Mouse (Mus musculus) midbrain, embryonic 16.5 days (tissue): Measurements from ENCODE around the gene L3hypdh. TPM values are rescaled to one million over a fixed set of nuclear protein-coding genes. Genes with fewer than 3 reads are reported as not detected.

Experiments
- microRNA-seq: library from miRNA; unstranded; fragments of <30 nt; microRNA quantifications from one replicate; pipeline ENCODE4, GENCODE M21; 2017
- polyA plus RNA-seq: library from polyadenylated mRNA; unstranded; fragments of >200 nt; fragmentation: Nextera tagmentation; extraction: Ambion mirVana; gene quantifications from 2 replicates; pipeline ENCODE4 v1.2.1, GENCODE M21; 2015

The L3hypdh gene
- polyA plus RNA-seq, 1 experiment from 2014 or later, result 10.9 TPM

Small RNA genes lying within 50 kb of the gene (microRNA-seq; reads per million reads assigned to microRNA genes)
- gene Gm24466, result not detected

Other genes starting within 250 kb of the L3hypdh start
- gene Gpr135, start 14.3 kb downstream of the L3hypdh start, polyA plus RNA-seq, result 8.3 and 9.1 TPM in 2 replicates
- gene Jkamp, start 150 bp upstream of the L3hypdh start, polyA plus RNA-seq, result 117 and 127 TPM in 2 replicates
- not detected in 2 replicates for gene Ccdc175, start 99.6 kb upstream of the L3hypdh start, polyA plus RNA-seq